Mouse (Mus musculus) brain, embryonic 18.5 days (tissue): ENCODE measurements around the gene Epb42.
"Not testable (repeated sequence)": the region's sequence is repeated elsewhere in the genome, so short reads cannot be mapped to it uniquely, and the experiment has no call there.

Experiments used
- DNase-seq: peaks from one replicate; pipeline ENCODE4 v3.0.0-alpha.2; 2012; ENCODE audit warnings: low read depth, low spot score

Epb42 gene

GRCm38 (mm10) chr2:121036733-121037341 lies at the start of gene Epb42:
Epb42 (minus strand) TSS chr2:121037072.
- no peak for DNase-seq

GRCm38 (mm10) chr2:121085480-121086185 lies 48.8 kb upstream of the Epb42 start, which contains the start of gene Tgm5:
Tgm5 (minus strand) TSS chr2:121085841.
- no peak for DNase-seq

GRCm38 (mm10) chr2:121082626-121083025 lies 45.8 kb upstream of the Epb42 start:
- no peak for DNase-seq

- DNase-seq: no peak
Measured at GRCm38 (mm10) chr2:121074747-121075146, 37.9 kb upstream of the Epb42 start.

GRCm38 (mm10) chr2:121071871-121072270 lies 35.0 kb upstream of the Epb42 start:
- DNase-seq: no peak

GRCm38 (mm10) chr2:121069506-121069905 lies 32.6 kb upstream of the Epb42 start:
- no peak for DNase-seq

- no peak for DNase-seq
Measured at GRCm38 (mm10) chr2:121067116-121067515, 30.2 kb upstream of the Epb42 start.

GRCm38 (mm10) chr2:121061315-121061714 lies 24.4 kb upstream of the Epb42 start:
- DNase-seq: no peak

GRCm38 (mm10) chr2:121057997-121058396 lies 21.1 kb upstream of the Epb42 start:
- DNase-seq: no peak

GRCm38 (mm10) chr2:121055915-121056314 lies 19.0 kb upstream of the Epb42 start:
- DNase-seq: no peak

- DNase-seq: no peak
Measured at GRCm38 (mm10) chr2:121054060-121054459, 17.2 kb upstream of the Epb42 start.

GRCm38 (mm10) chr2:121052176-121052575 lies 15.3 kb upstream of the Epb42 start:
- DNase-seq: no peak

GRCm38 (mm10) chr2:121045653-121046052 lies 8.8 kb upstream of the Epb42 start:
- no peak for DNase-seq

- no peak for DNase-seq
Measured at GRCm38 (mm10) chr2:121041098-121041497, 4.2 kb upstream of the Epb42 start.

- no peak for DNase-seq
Measured at GRCm38 (mm10) chr2:121039382-121039781, 2.5 kb upstream of the Epb42 start.

GRCm38 (mm10) chr2:121038851-121039250 lies 2.0 kb upstream of the Epb42 start:
- DNase-seq: not testable (repeated sequence)

- no peak for DNase-seq
Measured at GRCm38 (mm10) chr2:121022918-121023317, 14.0 kb downstream of the Epb42 start.

- no peak for DNase-seq
Measured at GRCm38 (mm10) chr2:121017151-121017550, 19.7 kb downstream of the Epb42 start.

GRCm38 (mm10) chr2:121016226-121016625 lies 20.6 kb downstream of the Epb42 start:
- no peak for DNase-seq

GRCm38 (mm10) chr2:121015507-121015906 lies 21.4 kb downstream of the Epb42 start:
- no peak for DNase-seq

GRCm38 (mm10) chr2:121012676-121013075 lies 24.2 kb downstream of the Epb42 start:
- no peak for DNase-seq

- DNase-seq: no peak
Measured at GRCm38 (mm10) chr2:121009071-121009677, 27.7 kb downstream of the Epb42 start.

GRCm38 (mm10) chr2:121008664-121009007 lies 28.2 kb downstream of the Epb42 start:
- no peak for DNase-seq
